Mouse (Mus musculus): ENCODE measurements around the gene Pla2r1.

DNA sequence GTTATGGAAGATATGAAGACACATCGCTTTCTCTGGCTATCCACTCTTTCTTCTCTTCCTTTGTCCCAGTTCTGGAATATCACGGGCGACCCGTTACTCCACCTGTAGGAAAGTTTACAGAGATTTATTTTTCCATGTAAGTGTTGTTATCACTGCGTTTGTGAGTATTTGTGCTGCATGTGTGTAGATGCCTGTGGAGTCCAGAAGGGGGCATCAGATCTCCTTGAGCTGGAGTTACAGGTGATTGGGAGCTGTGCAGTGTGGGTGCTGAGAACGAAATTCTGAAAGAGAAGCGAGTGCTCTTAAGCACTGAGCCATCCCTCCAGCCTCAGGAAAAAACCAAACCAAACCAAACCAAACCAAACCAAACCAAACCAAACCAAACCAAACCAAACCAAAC is 109.8 kb downstream of the Pla2r1 start:
- peak; percentile 32 for TF ChIP-seq CTCF (IDR thresholded peaks at IDR 0.05; ENCODE audit: low read depth)
- TF ChIP-seq EP300 (optimal IDR thresholded peaks at IDR 0.05) = no peak

All from stomach, postnatal 0 days (tissue).